Mouse (Mus musculus) spleen, postnatal 10 days (tissue): ENCODE results near the gene Apoa4.

Experiments used
- DNase-seq, 2 experiments: peaks; one replicate each; pipeline ENCODE4 v3.0.0; 2021 to 2022; ENCODE audit warnings: low spot score in 2 of 2

Apoa4 gene

GRCm38 (mm10) chr9:46227064-46227614 is 13.4 kb upstream of the Apoa4 start:
- no peak for DNase-seq

- DNase-seq = no peak
Measured at GRCm38 (mm10) chr9:46228491-46228890, 12.0 kb upstream of the Apoa4 start, which contains the start of gene Apoa1. TSS of gene Apoa1 (plus strand) at chr9:46228580.

- DNase-seq = peak; percentile 17 to 64
Measured at GRCm38 (mm10) chr9:46229573-46230449, 10.7 kb upstream of the Apoa4 start.

GRCm38 (mm10) chr9:46230450-46230975 is 10.0 kb upstream of the Apoa4 start:
- no peak for DNase-seq

- no peak for DNase-seq
Measured at GRCm38 (mm10) chr9:46235196-46235595, 5.3 kb upstream of the Apoa4 start.

GRCm38 (mm10) chr9:46235596-46235648 is 5.1 kb upstream of the Apoa4 start, which contains the start of gene Apoc3:
TSS of gene Apoc3 (minus strand) at chr9:46235636.
- no peak for DNase-seq

GRCm38 (mm10) chr9:46235649-46236048 is 4.8 kb upstream of the Apoa4 start:
- DNase-seq = no peak

- DNase-seq = no peak
Measured at GRCm38 (mm10) chr9:46238850-46239249, 1.6 kb upstream of the Apoa4 start.

GRCm38 (mm10) chr9:46241818-46242217 is 1.3 kb downstream of the Apoa4 start:
- no peak for DNase-seq

- DNase-seq = no peak
Measured at GRCm38 (mm10) chr9:46243122-46243521, 2.6 kb downstream of the Apoa4 start.

- no peak for DNase-seq
Measured at GRCm38 (mm10) chr9:46243584-46243983, 3.1 kb downstream of the Apoa4 start.

GRCm38 (mm10) chr9:46246752-46247324 is 6.3 kb downstream of the Apoa4 start:
- peak in 1 of 2 experiments; percentile 53 for DNase-seq

- DNase-seq = no peak
Measured at GRCm38 (mm10) chr9:46256177-46256576, 15.7 kb downstream of the Apoa4 start.

GRCm38 (mm10) chr9:46256658-46257385 is 16.3 kb downstream of the Apoa4 start:
- no peak for DNase-seq

GRCm38 (mm10) chr9:46257546-46257945 is 17.1 kb downstream of the Apoa4 start:
- DNase-seq = no peak

- DNase-seq = no peak
Measured at GRCm38 (mm10) chr9:46259111-46259510, 18.6 kb downstream of the Apoa4 start.

- DNase-seq = no peak
Measured at GRCm38 (mm10) chr9:46261131-46261530, 20.6 kb downstream of the Apoa4 start.

GRCm38 (mm10) chr9:46268343-46268873 is 27.9 kb downstream of the Apoa4 start, which contains the start of gene Apoa5:
TSS of gene Apoa5 (plus strand) at chr9:46268633.
- DNase-seq = no peak

- DNase-seq = no peak
Measured at GRCm38 (mm10) chr9:46269125-46269524, 28.6 kb downstream of the Apoa4 start.

GRCm38 (mm10) chr9:46270782-46271181 is 30.3 kb downstream of the Apoa4 start:
- no peak for DNase-seq

GRCm38 (mm10) chr9:46272070-46272469 is 31.6 kb downstream of the Apoa4 start:
- no peak for DNase-seq
